Mouse (Mus musculus): Measurements from ENCODE around the gene Nampt.
A peak's percentile ranks its signal among the peaks of the same experiment; 100 is the strongest.

Gene Nampt

GRCm38 (mm10) chr12:32819416-32819815, at the start of gene Nampt:
TSS of gene Nampt (plus strand) at chr12:32819545.
- DNase-seq (ENCODE audit: low read depth, low spot score): no peak

- DNase-seq (ENCODE audit: low read depth, low spot score): no peak
Observed at GRCm38 (mm10) chr12:32770766-32771165, 48.6 kb upstream of the Nampt start.

GRCm38 (mm10) chr12:32774592-32774991, 44.8 kb upstream of the Nampt start:
- DNase-seq (ENCODE audit: low read depth, low spot score): no peak

GRCm38 (mm10) chr12:32789092-32789491, 30.3 kb upstream of the Nampt start:
- DNase-seq (ENCODE audit: low read depth, low spot score): no peak

GRCm38 (mm10) chr12:32795765-32796471, 23.4 kb upstream of the Nampt start:
- no peak for DNase-seq (ENCODE audit: low read depth, low spot score)

GRCm38 (mm10) chr12:32797438-32797837, 21.9 kb upstream of the Nampt start:
- no peak for DNase-seq (ENCODE audit: low read depth, low spot score)

GRCm38 (mm10) chr12:32801078-32801477, 18.3 kb upstream of the Nampt start:
- no peak for DNase-seq (ENCODE audit: low read depth, low spot score)

- DNase-seq (ENCODE audit: low read depth, low spot score): no peak
Observed at GRCm38 (mm10) chr12:32805559-32805958, 13.8 kb upstream of the Nampt start.

GRCm38 (mm10) chr12:32819823-32820605, 669 bp downstream of the Nampt start:
- peak; percentile 94 for DNase-seq (ENCODE audit: low read depth, low spot score)

GRCm38 (mm10) chr12:32820688-32821503, 1.6 kb downstream of the Nampt start:
- DNase-seq (ENCODE audit: low read depth, low spot score): peak; percentile 37

GRCm38 (mm10) chr12:32821504-32822011, 2.2 kb downstream of the Nampt start:
- no peak for DNase-seq (ENCODE audit: low read depth, low spot score)

- no peak for DNase-seq (ENCODE audit: low read depth, low spot score)
Observed at GRCm38 (mm10) chr12:32822066-32822465, 2.7 kb downstream of the Nampt start.

GRCm38 (mm10) chr12:32824586-32824985, 5.2 kb downstream of the Nampt start:
- no peak for DNase-seq (ENCODE audit: low read depth, low spot score)

GRCm38 (mm10) chr12:32826971-32827370, 7.6 kb downstream of the Nampt start:
- no peak for DNase-seq (ENCODE audit: low read depth, low spot score)

GRCm38 (mm10) chr12:32828137-32828760, 8.9 kb downstream of the Nampt start:
- DNase-seq (ENCODE audit: low read depth, low spot score): no peak

GRCm38 (mm10) chr12:32829321-32830090, 10.2 kb downstream of the Nampt start:
- no peak for DNase-seq (ENCODE audit: low read depth, low spot score)

GRCm38 (mm10) chr12:32832076-32832475, 12.7 kb downstream of the Nampt start:
- no peak for DNase-seq (ENCODE audit: low read depth, low spot score)

GRCm38 (mm10) chr12:32834781-32835180, 15.4 kb downstream of the Nampt start:
- no peak for DNase-seq (ENCODE audit: low read depth, low spot score)

GRCm38 (mm10) chr12:32835235-32835634, 15.9 kb downstream of the Nampt start:
- DNase-seq (ENCODE audit: low read depth, low spot score): no peak

- DNase-seq (ENCODE audit: low read depth, low spot score): no peak
Observed at GRCm38 (mm10) chr12:32838406-32838805, 19.1 kb downstream of the Nampt start.

- no peak for DNase-seq (ENCODE audit: low read depth, low spot score)
Observed at GRCm38 (mm10) chr12:32838954-32839353, 19.6 kb downstream of the Nampt start.
